Mouse (Mus musculus): ENCODE measurements around the gene 2300002M23Rik.

2300002M23Rik gene

GRCm38 (mm10) chr17:35567150-35567549, at the start of gene 2300002M23Rik:
Gene 2300002M23Rik (plus strand): TSS chr17:35567450.
- no peak for DNase-seq (ENCODE audit: low spot score)

GRCm38 (mm10) chr17:35517526-35517925, 49.7 kb upstream of the 2300002M23Rik start:
- DNase-seq (ENCODE audit: low spot score) = peak; percentile 58

GRCm38 (mm10) chr17:35524354-35524753, 42.9 kb upstream of the 2300002M23Rik start:
- no peak for DNase-seq (ENCODE audit: low spot score)

- DNase-seq (ENCODE audit: low spot score) = no peak
Observed at GRCm38 (mm10) chr17:35526644-35527043, 40.6 kb upstream of the 2300002M23Rik start.

GRCm38 (mm10) chr17:35532360-35532759, 34.9 kb upstream of the 2300002M23Rik start:
- DNase-seq (ENCODE audit: low spot score) = no peak

- DNase-seq (ENCODE audit: low spot score) = no peak
Observed at GRCm38 (mm10) chr17:35532901-35533300, 34.3 kb upstream of the 2300002M23Rik start, which contains the start of gene Psors1c2. Gene Psors1c2 (plus strand): TSS chr17:35533201.

GRCm38 (mm10) chr17:35534343-35534742, 32.9 kb upstream of the 2300002M23Rik start:
- peak; percentile 90 for DNase-seq (ENCODE audit: low spot score)

- no peak for DNase-seq (ENCODE audit: low spot score)
Observed at GRCm38 (mm10) chr17:35537421-35537820, 29.8 kb upstream of the 2300002M23Rik start.

- no peak for DNase-seq (ENCODE audit: low spot score)
Observed at GRCm38 (mm10) chr17:35538476-35538875, 28.8 kb upstream of the 2300002M23Rik start.

GRCm38 (mm10) chr17:35539540-35539939, 27.7 kb upstream of the 2300002M23Rik start:
- no peak for DNase-seq (ENCODE audit: low spot score)

GRCm38 (mm10) chr17:35542761-35543411, 24.4 kb upstream of the 2300002M23Rik start:
- no peak for DNase-seq (ENCODE audit: low spot score)

- no peak for DNase-seq (ENCODE audit: low spot score)
Observed at GRCm38 (mm10) chr17:35543412-35543861, 23.8 kb upstream of the 2300002M23Rik start.

GRCm38 (mm10) chr17:35544001-35544400, 23.2 kb upstream of the 2300002M23Rik start:
- DNase-seq (ENCODE audit: low spot score) = no peak

- DNase-seq (ENCODE audit: low spot score) = peak; percentile 56
Observed at GRCm38 (mm10) chr17:35544680-35545079, 22.6 kb upstream of the 2300002M23Rik start.

- no peak for DNase-seq (ENCODE audit: low spot score)
Observed at GRCm38 (mm10) chr17:35547465-35547864, 19.8 kb upstream of the 2300002M23Rik start.

GRCm38 (mm10) chr17:35548636-35549035, 18.6 kb upstream of the 2300002M23Rik start:
- no peak for DNase-seq (ENCODE audit: low spot score)

- peak; percentile 80 for DNase-seq (ENCODE audit: low spot score)
Observed at GRCm38 (mm10) chr17:35549437-35550142, 17.7 kb upstream of the 2300002M23Rik start.

- DNase-seq (ENCODE audit: low spot score) = no peak
Observed at GRCm38 (mm10) chr17:35550143-35550494, 17.1 kb upstream of the 2300002M23Rik start.

- DNase-seq (ENCODE audit: low spot score) = no peak
Observed at GRCm38 (mm10) chr17:35550871-35551270, 16.4 kb upstream of the 2300002M23Rik start.

GRCm38 (mm10) chr17:35551881-35552414, 15.3 kb upstream of the 2300002M23Rik start, which contains the start of gene Cdsn:
Gene Cdsn (plus strand): TSS chr17:35552128.
- DNase-seq (ENCODE audit: low spot score) = peak; percentile 55

GRCm38 (mm10) chr17:35554321-35554720, 12.9 kb upstream of the 2300002M23Rik start:
- no peak for DNase-seq (ENCODE audit: low spot score)

GRCm38 (mm10) chr17:35554761-35555397, 12.4 kb upstream of the 2300002M23Rik start:
- DNase-seq (ENCODE audit: low spot score) = no peak

Measured in adipocyte (in vitro differentiated cells).